Mouse (Mus musculus): ENCODE measurements at regions not wholly inside any gene's neighbourhood (a gene's known extent, or its start where the extent isn't known, plus 50 kb on each side); places are given as distances from the start of the nearest gene placed in this dataset.

DNA sequence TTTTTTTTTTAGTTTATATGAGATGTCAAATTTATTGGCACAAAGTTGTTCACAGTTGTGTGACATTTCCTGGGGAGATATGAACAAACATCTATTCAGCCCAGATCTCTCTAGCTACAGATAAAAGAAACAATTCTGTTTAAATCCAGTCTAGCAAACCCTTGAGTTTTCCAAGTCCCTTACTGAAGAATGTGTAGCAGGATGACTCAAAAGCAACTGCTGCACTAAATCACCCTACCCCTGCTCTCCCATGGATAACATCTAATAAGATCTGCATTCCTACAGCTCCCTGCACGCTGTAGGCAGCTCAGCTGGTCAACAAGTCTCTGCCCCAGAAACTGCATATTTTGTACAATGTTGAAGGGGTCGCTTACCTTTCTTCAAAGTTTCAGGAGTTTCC, 1242.6 kb upstream of the Lrrc6 start:
- Histone ChIP-seq H3K79me3 (ENCODE audit: low read depth) (no peaks in the 10 kb centered on the region), H3K79me2 (ENCODE audit: control insufficient read depth, insufficient read depth) (no peaks in the 10 kb centered on the region), H3ac (ENCODE audit: control insufficient read depth, insufficient read length, low read depth) (no peak overlapping the region), H3K4me3 (ENCODE audit: insufficient read depth, poor library complexity, severe bottlenecking) (no peak overlapping the region), H3K36me3 (ENCODE audit: control insufficient read depth, insufficient read depth) (no peaks in the 10 kb centered on the region), H3K27me3 (ENCODE audit: control insufficient read depth, insufficient read depth, insufficient read length) (peaks cover 4% of the 10 kb centered on the region)
- TF ChIP-seq MYOD1 (IDR thresholded peaks at IDR 0.05; ENCODE audit: control insufficient read depth, insufficient read length, low read depth): no peak
- TF ChIP-seq USF1 (IDR thresholded peaks at IDR 0.05; ENCODE audit: low read depth): no peak
- TF ChIP-seq CTCF (IDR thresholded peaks at IDR 0.05; ENCODE audit: control insufficient read depth, insufficient read depth, insufficient read length): no peak
- no peak for TF ChIP-seq CEBPB (IDR thresholded peaks at IDR 0.05; ENCODE audit: low read depth)
- TF ChIP-seq MYOG (IDR thresholded peaks at IDR 0.05; ENCODE audit: control insufficient read depth, extremely low read depth, insufficient read length): no peak
- no peak for TF ChIP-seq FOSL1 (IDR thresholded peaks at IDR 0.05; ENCODE audit: insufficient read depth, low read length, poor library complexity, severe bottlenecking)
- TF ChIP-seq MAX (IDR thresholded peaks at IDR 0.05): no peak

DNA sequence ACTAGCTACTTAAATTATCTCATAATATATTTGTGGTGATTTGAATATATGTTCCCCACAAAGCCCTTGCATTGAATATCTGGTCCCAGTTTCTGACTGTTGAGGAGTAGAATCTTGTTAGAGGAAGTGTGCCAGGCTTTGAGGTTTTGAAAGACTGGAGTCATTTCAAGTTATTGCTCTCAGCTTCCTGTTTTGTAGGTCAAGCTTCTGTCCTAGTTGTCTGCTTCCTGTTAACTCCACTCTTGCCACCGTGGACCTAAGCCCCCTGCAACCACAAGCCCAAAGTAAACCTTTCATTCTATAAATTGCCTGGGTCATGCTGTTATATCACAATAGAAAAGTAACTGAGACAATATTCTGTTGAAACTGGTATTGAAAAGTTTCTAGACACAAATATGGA, 1232.3 kb upstream of the Lrrc6 start:
- Histone ChIP-seq H3K36me3 (ENCODE audit: control insufficient read depth, insufficient read depth) (no peaks in the 10 kb centered on the region), H3K27me3 (ENCODE audit: control insufficient read depth, insufficient read depth, insufficient read length) (no peaks in the 10 kb centered on the region), H3K79me2 (ENCODE audit: control insufficient read depth, insufficient read depth) (no peaks in the 10 kb centered on the region), H3K4me3 (ENCODE audit: insufficient read depth, poor library complexity, severe bottlenecking) (no peak overlapping the region), H3K79me3 (ENCODE audit: low read depth) (no peaks in the 10 kb centered on the region), H3ac (ENCODE audit: control insufficient read depth, insufficient read length, low read depth) (no peak overlapping the region)
- TF ChIP-seq MYOG (IDR thresholded peaks at IDR 0.05; ENCODE audit: control insufficient read depth, extremely low read depth, insufficient read length): no peak
- no peak for TF ChIP-seq FOSL1 (IDR thresholded peaks at IDR 0.05; ENCODE audit: insufficient read depth, low read length, poor library complexity, severe bottlenecking)
- TF ChIP-seq MYOD1 (IDR thresholded peaks at IDR 0.05; ENCODE audit: control insufficient read depth, insufficient read length, low read depth): no peak
- no peak for TF ChIP-seq CEBPB (IDR thresholded peaks at IDR 0.05; ENCODE audit: low read depth)
- no peak for TF ChIP-seq CTCF (IDR thresholded peaks at IDR 0.05; ENCODE audit: control insufficient read depth, insufficient read depth, insufficient read length)
- TF ChIP-seq MAX (IDR thresholded peaks at IDR 0.05): no peak
- TF ChIP-seq USF1 (IDR thresholded peaks at IDR 0.05; ENCODE audit: low read depth): no peak

DNA sequence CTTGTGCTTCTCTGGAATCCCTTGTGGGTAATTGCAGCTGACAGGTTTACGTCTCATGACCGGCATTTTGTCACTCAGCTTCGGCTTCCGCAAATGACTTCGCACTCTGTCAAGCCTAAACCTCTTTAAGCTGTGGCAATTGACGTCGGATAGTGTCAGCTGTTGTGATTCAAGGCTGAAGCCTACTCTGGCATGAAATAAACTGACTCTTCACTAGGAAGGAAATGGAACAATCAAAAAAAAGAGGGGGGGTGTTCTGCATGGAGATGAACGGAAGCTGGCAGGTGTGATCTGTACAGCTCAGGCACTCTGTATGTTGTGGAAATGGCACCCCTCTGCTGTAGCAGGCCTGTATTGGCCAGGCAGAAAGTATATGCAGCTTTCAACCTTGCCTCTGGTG, 1228.8 kb upstream of the Lrrc6 start:
- Histone ChIP-seq H3K79me2 (ENCODE audit: control insufficient read depth, insufficient read depth) (no peaks in the 10 kb centered on the region), H3K79me3 (ENCODE audit: low read depth) (no peaks in the 10 kb centered on the region), H3K27me3 (ENCODE audit: control insufficient read depth, insufficient read depth, insufficient read length) (no peaks in the 10 kb centered on the region), H3K4me3 (ENCODE audit: insufficient read depth, poor library complexity, severe bottlenecking) (no peak overlapping the region), H3K36me3 (ENCODE audit: control insufficient read depth, insufficient read depth) (no peaks in the 10 kb centered on the region), H3ac (ENCODE audit: control insufficient read depth, insufficient read length, low read depth) (no peak overlapping the region)
- no peak for TF ChIP-seq FOSL1 (IDR thresholded peaks at IDR 0.05; ENCODE audit: insufficient read depth, low read length, poor library complexity, severe bottlenecking)
- TF ChIP-seq MYOG (IDR thresholded peaks at IDR 0.05; ENCODE audit: control insufficient read depth, extremely low read depth, insufficient read length): no peak
- TF ChIP-seq CTCF (IDR thresholded peaks at IDR 0.05; ENCODE audit: control insufficient read depth, insufficient read depth, insufficient read length): no peak
- TF ChIP-seq MAX (IDR thresholded peaks at IDR 0.05): no peak
- TF ChIP-seq MYOD1 (IDR thresholded peaks at IDR 0.05; ENCODE audit: control insufficient read depth, insufficient read length, low read depth): no peak
- no peak for TF ChIP-seq USF1 (IDR thresholded peaks at IDR 0.05; ENCODE audit: low read depth)
- no peak for TF ChIP-seq CEBPB (IDR thresholded peaks at IDR 0.05; ENCODE audit: low read depth)

DNA sequence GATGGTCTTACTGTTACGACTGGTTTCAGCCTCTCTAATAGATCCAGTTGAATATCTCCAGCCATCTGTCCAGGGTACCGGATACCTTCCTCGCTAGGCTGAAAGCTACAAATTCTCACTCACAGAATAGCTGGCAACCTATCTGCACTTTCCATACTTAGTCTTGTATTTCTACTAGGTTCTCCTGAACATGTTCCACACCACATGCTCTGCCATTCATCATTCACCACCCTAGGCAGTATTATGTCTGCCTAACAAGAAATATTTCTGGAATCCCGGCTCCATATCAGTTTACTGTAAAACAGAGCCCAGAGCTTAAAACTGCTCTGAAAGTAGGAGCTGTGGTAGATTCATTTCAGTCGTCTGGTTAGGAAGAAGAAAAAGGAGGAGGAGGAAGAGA, 1224.5 kb upstream of the Lrrc6 start:
- Histone ChIP-seq H3K36me3 (ENCODE audit: control insufficient read depth, insufficient read depth) (no peaks in the 10 kb centered on the region), H3K4me3 (ENCODE audit: insufficient read depth, poor library complexity, severe bottlenecking) (no peak overlapping the region), H3K27me3 (ENCODE audit: control insufficient read depth, insufficient read depth, insufficient read length) (no peaks in the 10 kb centered on the region), H3ac (ENCODE audit: control insufficient read depth, insufficient read length, low read depth) (no peak overlapping the region), H3K79me3 (ENCODE audit: low read depth) (no peaks in the 10 kb centered on the region), H3K79me2 (ENCODE audit: control insufficient read depth, insufficient read depth) (no peaks in the 10 kb centered on the region)
- no peak for TF ChIP-seq USF1 (IDR thresholded peaks at IDR 0.05; ENCODE audit: low read depth)
- TF ChIP-seq CTCF (IDR thresholded peaks at IDR 0.05; ENCODE audit: control insufficient read depth, insufficient read depth, insufficient read length): no peak
- no peak for TF ChIP-seq CEBPB (IDR thresholded peaks at IDR 0.05; ENCODE audit: low read depth)
- TF ChIP-seq FOSL1 (IDR thresholded peaks at IDR 0.05; ENCODE audit: insufficient read depth, low read length, poor library complexity, severe bottlenecking): no peak

DNA sequence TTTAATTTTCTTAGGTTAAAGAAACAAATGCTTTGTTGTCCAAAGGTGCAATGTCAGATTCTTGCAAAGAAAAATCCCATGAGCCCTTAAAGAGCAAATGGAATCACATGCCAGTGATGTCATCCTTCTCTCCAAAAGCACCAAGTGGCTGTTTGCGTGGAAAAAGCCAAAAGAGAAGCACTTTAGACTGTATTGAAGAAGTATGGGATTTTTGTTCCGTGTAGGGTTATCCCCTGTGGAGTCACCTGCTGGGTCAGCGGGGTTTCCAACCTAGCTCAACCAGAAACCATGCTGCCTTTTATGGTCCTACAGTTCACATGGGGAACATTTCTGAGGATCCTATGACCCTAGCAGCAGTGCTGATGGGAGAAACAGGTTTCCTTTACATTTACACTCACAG, 1213.5 kb upstream of the Lrrc6 start:
- Histone ChIP-seq H3K4me3 (ENCODE audit: insufficient read depth, poor library complexity, severe bottlenecking) (no peak overlapping the region), H3K79me2 (ENCODE audit: control insufficient read depth, insufficient read depth) (no peaks in the 10 kb centered on the region), H3K79me3 (ENCODE audit: low read depth) (no peaks in the 10 kb centered on the region), H3K36me3 (ENCODE audit: control insufficient read depth, insufficient read depth) (no peaks in the 10 kb centered on the region), H3K27me3 (ENCODE audit: control insufficient read depth, insufficient read depth, insufficient read length) (no peaks in the 10 kb centered on the region), H3ac (ENCODE audit: control insufficient read depth, insufficient read length, low read depth) (no peak overlapping the region)
- TF ChIP-seq MYOD1 (IDR thresholded peaks at IDR 0.05; ENCODE audit: control insufficient read depth, insufficient read length, low read depth) (no peak), MYOG (IDR thresholded peaks at IDR 0.05; ENCODE audit: control insufficient read depth, extremely low read depth, insufficient read length) (no peak), CEBPB (IDR thresholded peaks at IDR 0.05; ENCODE audit: low read depth) (no peak), USF1 (IDR thresholded peaks at IDR 0.05; ENCODE audit: low read depth) (no peak), FOSL1 (IDR thresholded peaks at IDR 0.05; ENCODE audit: insufficient read depth, low read length, poor library complexity, severe bottlenecking) (no peak), CTCF (IDR thresholded peaks at IDR 0.05; ENCODE audit: control insufficient read depth, insufficient read depth, insufficient read length) (no peak), MAX (IDR thresholded peaks at IDR 0.05) (no peak)

DNA sequence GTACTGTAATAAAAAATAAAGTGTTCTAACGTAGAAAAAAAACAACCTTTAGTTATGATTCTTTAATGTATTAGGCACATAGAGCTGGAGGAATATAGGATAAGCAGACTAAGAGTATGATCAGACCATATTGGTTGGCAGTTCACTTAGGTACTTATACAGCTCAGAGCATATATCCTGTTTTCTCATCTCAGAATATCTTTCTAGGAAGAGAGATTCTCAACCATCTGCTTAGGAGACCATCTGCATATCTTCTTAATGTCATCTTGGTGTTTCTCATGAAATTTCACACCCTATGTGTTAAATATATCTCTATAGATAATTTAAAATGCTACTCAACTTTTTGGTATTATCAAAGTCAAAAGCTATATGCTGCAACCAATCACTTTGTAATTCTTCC, 1185.4 kb upstream of the Lrrc6 start:
- Histone ChIP-seq H3K27me3 (ENCODE audit: control insufficient read depth, insufficient read depth, insufficient read length) (no peaks in the 10 kb centered on the region), H3K79me3 (ENCODE audit: low read depth) (no peaks in the 10 kb centered on the region)
- TF ChIP-seq FOSL1 (IDR thresholded peaks at IDR 0.05; ENCODE audit: insufficient read depth, low read length, poor library complexity, severe bottlenecking) (no peak), MYOG (IDR thresholded peaks at IDR 0.05; ENCODE audit: control insufficient read depth, extremely low read depth, insufficient read length) (no peak), MYOD1 (IDR thresholded peaks at IDR 0.05; ENCODE audit: control insufficient read depth, insufficient read length, low read depth) (no peak)

More for the DNA sequence above, 1185.4 kb upstream of the Lrrc6 start:
- no peaks in the 10 kb centered on the region for H3K79me2 ChIP-seq (ENCODE audit: control insufficient read depth, insufficient read depth)
- no peaks in the 10 kb centered on the region for H3K36me3 ChIP-seq (ENCODE audit: control insufficient read depth, insufficient read depth)
- no peak overlapping the region for H3ac ChIP-seq (ENCODE audit: control insufficient read depth, insufficient read length, low read depth)
- no peak overlapping the region for H3K4me3 ChIP-seq (ENCODE audit: insufficient read depth, poor library complexity, severe bottlenecking)
